Mouse (Mus musculus) liver, embryonic 14.5 days (tissue): ENCODE data around the gene Sphkap. TPM values are rescaled to one million over a fixed set of nuclear protein-coding genes. Genes with fewer than 3 reads are reported as not detected.

Experiments used
- ATAC-seq: fragments of 200-750 bp; cut with Nextera tagmentation; 2 replicates; pipeline ENCODE4 v1.8.0; 2017; ENCODE audit warnings: moderate number of reproducible peaks, mild to moderate bottlenecking, moderate library complexity; ENCODE audit not compliant: insufficient read depth
- DNase-seq, 3 experiments: peaks; one replicate each; pipeline ENCODE4 v3.0.0-alpha.2; 2012 to 2013; ENCODE audit warnings: low read depth in 3 of 3, low spot score in 3 of 3
- H3K27ac ChIP-seq: fragments of 300-500 bp; sonication (generic); 2 replicates; pipeline ENCODE4 v1.5.1; 2014; ENCODE audit warnings: moderate library complexity, mild to moderate bottlenecking, control low read depth, inconsistent platforms
- H3K27me3 ChIP-seq: fragments of 300-500 bp; sonication (generic); 2 replicates; pipeline ENCODE4 v1.6.1; 2014; ENCODE audit warnings: mild to moderate bottlenecking, low read length, moderate library complexity; ENCODE audit not compliant: control insufficient read depth, insufficient read depth
- H3K36me3 ChIP-seq: fragments of 300-500 bp; sonication (generic); replicated peaks from 2 replicates; pipeline ENCODE4 v1.6.1; 2014; ENCODE audit warnings: low read depth; ENCODE audit not compliant: control insufficient read depth, insufficient read depth
- H3K4me1 ChIP-seq, 2 experiments: fragments of 200-500 bp in 1 of 2; fragments of 300-500 bp in 1 of 2; sonication (generic) in 1 of 2; replicated peaks; 2 replicates each; pipeline ENCODE4 v1.6.1; 2012 to 2014; ENCODE audit warnings: antibody characterized with exemption in 1 of 2, inconsistent platforms in 1 of 2, low read length in 1 of 2; ENCODE audit not compliant: control insufficient read depth in 2 of 2, insufficient read depth in 2 of 2
- H3K4me2 ChIP-seq: fragments of 300-500 bp; sonication (generic); 2 replicates; pipeline ENCODE4 v1.6.1; 2014; ENCODE audit warnings: low read depth, mild to moderate bottlenecking, control low read depth, moderate library complexity
- H3K4me3 ChIP-seq, 2 experiments: fragments of 200-500 bp in 1 of 2; fragments of 300-500 bp in 1 of 2; sonication (generic) in 1 of 2; 2 replicates each; pipeline ENCODE4 v1.5.1; 2012 to 2014; ENCODE audit warnings: low read depth in 2 of 2, low read length in 2 of 2, mild to moderate bottlenecking in 2 of 2, control low read depth in 1 of 2, inconsistent platforms in 1 of 2, moderate library complexity in 1 of 2; ENCODE audit not compliant: insufficient read depth in 1 of 2
- H3K9ac ChIP-seq: fragments of 300-500 bp; sonication (generic); replicated peaks from 2 replicates; pipeline ENCODE4 v1.6.1; 2014; ENCODE audit warnings: mild to moderate bottlenecking, control low read depth, moderate library complexity
- H3K9me3 ChIP-seq: fragments of 300-500 bp; sonication (generic); 2 replicates; pipeline ENCODE4 v1.6.1; 2016; ENCODE audit warnings: low read length, mixed read lengths; ENCODE audit not compliant: control insufficient read depth
- CTCF ChIP-seq: IDR thresholded peaks from 2 replicates; pipeline ENCODE4 v1.5.1; 2016; ENCODE audit warnings: antibody characterized with exemption, low read depth, control low read depth
- EP300 ChIP-seq: IDR thresholded peaks from 2 replicates; pipeline ENCODE4 v1.6.1; 2016; ENCODE audit warnings: antibody characterized with exemption, low read depth
- WGBS: fragments of 180-500 bp; shearing (Covaris S2); extraction: QIAGEN DNeasy Blood & Tissue Kit; methylation state at CpG from one replicate; pipeline ENCODE4 v1.1.7; 2014; ENCODE audit not compliant: insufficient replicate concordance; 5-methylcytosine and 5-hydroxymethylcytosine counted together
- polyA plus RNA-seq, 2 experiments: library from polyadenylated mRNA; depleted of rRNA in 1 of 2; stranded (reverse) in 1 of 2; unstranded in 1 of 2; fragments of >200 nt; fragmentation: Nextera tagmentation in 1 of 2; extraction: Ambion mirVana in 1 of 2; gene quantifications; 2 replicates each; pipeline versions ENCODE4 v1.2.1 to v1.2.3; 2012 to 2014

Sphkap gene
- polyA plus RNA-seq, 2 experiments = 0.01 to 0.06 TPM

GRCm38 (mm10) chr1:83407616-83408015 lies 384 bp downstream of the Sphkap start:
- H3K4me1 ChIP-seq = no peaks in the 10 kb centered on the region
- H3K9me3 ChIP-seq = no peaks in the 10 kb centered on the region
- no peaks in the 10 kb centered on the region for H3K27me3 ChIP-seq
- no peak for DNase-seq
- H3K27ac ChIP-seq = no peak overlapping the region
- ATAC-seq = no peak
- TF ChIP-seq CTCF (no peak), EP300 (no peak)
- peak overlapping the region; percentile 18; the same call in 1 of the 2 replicates for H3K4me2 ChIP-seq
- no peak overlapping the region for H3K4me3 ChIP-seq
- 6% methylated on average over 11 of the region's 11 CpGs for WGBS
- no peaks in the 10 kb centered on the region for H3K36me3 ChIP-seq
- no peak overlapping the region for H3K9ac ChIP-seq

GRCm38 (mm10) chr1:83406882-83407549 lies 984 bp downstream of the Sphkap start:
- Histone ChIP-seq H3K4me3 (no peak overlapping the region), H3K4me2 (no peak overlapping the region)

GRCm38 (mm10) chr1:83401079-83401478 lies 6.9 kb downstream of the Sphkap start:
- Histone ChIP-seq H3K9me3 (no peaks in the 10 kb centered on the region), H3K9ac (no peak overlapping the region), H3K27me3 (no peaks in the 10 kb centered on the region), H3K4me2 (no peak overlapping the region), H3K27ac (no peak overlapping the region), H3K36me3 (no peaks in the 10 kb centered on the region), H3K4me1 (no peaks in the 10 kb centered on the region), H3K4me3 (no peak overlapping the region)
- TF ChIP-seq CTCF (no peak), EP300 (no peak)
- no peak for DNase-seq
- WGBS = 53% methylated on average over 1 of the region's 1 CpGs
- no peak for ATAC-seq

More at GRCm38 (mm10) chr1:83406882-83407549, 984 bp downstream of the Sphkap start:
- H3K9me3 ChIP-seq = no peaks in the 10 kb centered on the region
- 4% methylated on average over 8 of the region's 8 CpGs for WGBS
- DNase-seq (no peak), ATAC-seq (no peak)
- TF ChIP-seq EP300 (no peak), CTCF (no peak)
- no peaks in the 10 kb centered on the region for H3K36me3 ChIP-seq
- no peak overlapping the region for H3K9ac ChIP-seq
- H3K27ac ChIP-seq = no peak overlapping the region
- no peaks in the 10 kb centered on the region for H3K27me3 ChIP-seq
- no peaks in the 10 kb centered on the region for H3K4me1 ChIP-seq

- H3K4me2 ChIP-seq = no peak overlapping the region
- 52% methylated on average over 2 of the region's 2 CpGs for WGBS
These were observed 11.7 kb downstream of the Sphkap start for GRCm38 (mm10) chr1:83396284-83396683.

GRCm38 (mm10) chr1:83395559-83395958 lies 12.4 kb downstream of the Sphkap start:
- whole genome bisulfite sequencing = 53% methylated on average over 5 of the region's 5 CpGs
- no peak overlapping the region for H3K9ac ChIP-seq
- no peak for ATAC-seq

More at GRCm38 (mm10) chr1:83396284-83396683, 11.7 kb downstream of the Sphkap start:
- H3K4me3 ChIP-seq = no peak overlapping the region
- H3K9me3 ChIP-seq = no peaks in the 10 kb centered on the region
- DNase-seq (no peak), ATAC-seq (no peak)
- no peak for TF ChIP-seq CTCF
- TF ChIP-seq EP300 = no peak
- H3K9ac ChIP-seq = no peak overlapping the region
- no peaks in the 10 kb centered on the region for H3K4me1 ChIP-seq
- H3K27ac ChIP-seq = no peak overlapping the region
- no peaks in the 10 kb centered on the region for H3K27me3 ChIP-seq
- H3K36me3 ChIP-seq = no peaks in the 10 kb centered on the region

More at GRCm38 (mm10) chr1:83395559-83395958, 12.4 kb downstream of the Sphkap start:
- H3K36me3 ChIP-seq = no peaks in the 10 kb centered on the region
- no peak overlapping the region for H3K4me3 ChIP-seq
- no peaks in the 10 kb centered on the region for H3K9me3 ChIP-seq
- H3K27me3 ChIP-seq = no peaks in the 10 kb centered on the region
- H3K27ac ChIP-seq = no peak overlapping the region
- H3K4me2 ChIP-seq = no peak overlapping the region
- no peak for DNase-seq
- TF ChIP-seq EP300 (no peak), CTCF (no peak)
- H3K4me1 ChIP-seq = no peaks in the 10 kb centered on the region
